Mouse (Mus musculus) ES-E14 (cell line): ENCODE measurements around the gene Vsir.

Experiments used
- CHD2 ChIP-seq: IDR thresholded peaks from 2 replicates; pipeline ENCODE4 v1.6.1; 2014; ENCODE audit warnings: mild to moderate bottlenecking, low read depth, low read length, inconsistent platforms
- HCFC1 ChIP-seq: IDR thresholded peaks from 2 replicates; pipeline ENCODE4 v1.6.1; 2012; ENCODE audit warnings: low read length, inconsistent platforms, borderline replicate concordance; ENCODE audit not compliant: insufficient read depth
- MAFK ChIP-seq: IDR thresholded peaks from 2 replicates; pipeline ENCODE4 v1.6.1; 2014; ENCODE audit warnings: mild to moderate bottlenecking, low read depth, low read length, inconsistent platforms; ENCODE audit not compliant: insufficient read depth
- ZC3H11A ChIP-seq: IDR thresholded peaks from 2 replicates; pipeline ENCODE4 v1.6.1; 2012; ENCODE audit warnings: low read depth, mild to moderate bottlenecking, inconsistent platforms, low read length, borderline replicate concordance

DNA sequence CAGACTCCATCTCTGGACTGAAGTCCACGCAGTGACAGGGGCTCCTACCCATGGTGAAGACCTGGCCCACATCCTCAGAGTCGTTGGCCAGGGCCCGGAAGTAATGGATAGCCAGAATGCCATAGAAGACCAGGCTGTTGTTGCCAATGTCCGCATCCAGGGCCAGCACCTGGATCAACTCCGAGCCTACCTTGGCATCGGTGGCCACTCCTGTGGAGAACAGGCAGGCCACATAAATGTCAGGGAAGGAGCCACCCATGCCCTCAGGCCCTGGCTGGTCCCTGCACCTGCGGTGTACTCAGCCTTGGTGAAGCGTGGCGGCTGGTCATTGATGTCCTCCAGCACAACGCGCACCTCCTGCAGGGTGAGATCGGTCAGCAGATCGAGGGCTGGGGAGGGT, 36.0 kb upstream of the Vsir start:
- no peak for TF ChIP-seq HCFC1
- no peak for TF ChIP-seq CHD2
- TF ChIP-seq MAFK = no peak
- no peak for TF ChIP-seq ZC3H11A
